Comparison of ENCODE assay signal across 8 mouse cellular contexts in genomic region chr9:47708299-47708698, GRCm38 (mm10).
DNase-seq lines count a peak whose midpoint lies in the region; ATAC-seq lines count a peak whose summit lies in the region.

No protein-coding gene starts in this region.

- H3K9me3 ChIP-seq in forebrain, embryonic 15.5 days = no peaks in the 10 kb centered on the region
- H3K9me3 ChIP-seq in hindbrain, embryonic 10.5 days = no peaks in the 10 kb centered on the region

- peak; percentile 83 for DNase-seq in MN1 (ENCODE audit: low spot score)
- peak; percentile 16 for DNase-seq in c-Kit-positive CD71-positive TER-119-negative erythroid progenitor cells, embryonic 14.5 days (ENCODE audit: low read depth)
- peak; percentile 75 for DNase-seq in hindbrain, embryonic 10.5 days (ENCODE audit: low spot score)
- peak; percentile 79 to 90 for DNase-seq in layer of hippocampus, postnatal 14 days (ENCODE audit: low spot score in 2 of 2)
- DNase-seq in retina, postnatal 7 days (ENCODE audit: low read depth, low spot score) = peak; percentile 74
- peak; percentile 84 for DNase-seq in urinary bladder, postnatal 14 days (ENCODE audit: low spot score)

- peak overlapping the region; percentile 36; the same call in 1 of the 2 replicates for H3K27ac ChIP-seq in forebrain, embryonic 15.5 days (replicated peaks)
- no peak overlapping the region for H3K27ac ChIP-seq in hindbrain, embryonic 10.5 days
- H3K27ac ChIP-seq in macrophage = peak overlapping the region; percentile 51

- H3K79me2 ChIP-seq in macrophage (ENCODE audit: inconsistent target) = peaks cover 48% of the 10 kb centered on the region

- H3K36me3 ChIP-seq in forebrain, embryonic 15.5 days = no peaks in the 10 kb centered on the region
- peaks cover 6% of the 10 kb centered on the region; the same call in 1 of the 2 replicates for H3K36me3 ChIP-seq in hindbrain, embryonic 10.5 days
- H3K36me3 ChIP-seq in macrophage (ENCODE audit: inconsistent target) = no peaks in the 10 kb centered on the region

- H3K9ac ChIP-seq in forebrain, embryonic 15.5 days (replicated peaks) = no peak overlapping the region

- peaks cover 43% of the 10 kb centered on the region for H3K4me1 ChIP-seq in forebrain, embryonic 15.5 days
- H3K4me1 ChIP-seq in hindbrain, embryonic 10.5 days (replicated peaks) = peaks cover 10% of the 10 kb centered on the region

- no peak overlapping the region; the same call in 1 of the 2 replicates for H3K4me2 ChIP-seq in forebrain, embryonic 15.5 days (replicated peaks)

- 19% methylated on average over 10 of the region's 10 CpGs for WGBS in forebrain, embryonic 15.5 days
- 27% methylated on average over 10 of the region's 10 CpGs for WGBS in hindbrain, embryonic 10.5 days
- 42% methylated on average over 9 of the region's 10 CpGs for WGBS in macrophage (ENCODE audit: missing documents)

- no peaks in the 10 kb centered on the region for H3K27me3 ChIP-seq in forebrain, embryonic 15.5 days
- H3K27me3 ChIP-seq in hindbrain, embryonic 10.5 days (ENCODE audit: insufficient read depth, poor library complexity, severe bottlenecking) = no peaks in the 10 kb centered on the region

- H3K4me3 ChIP-seq in forebrain, embryonic 15.5 days = no peak overlapping the region
- H3K4me3 ChIP-seq in hindbrain, embryonic 10.5 days = no peak overlapping the region
- H3K4me3 ChIP-seq in macrophage (ENCODE audit: inconsistent target) = no peak overlapping the region

- ATAC-seq in forebrain, embryonic 15.5 days (replicated peaks) = peak; percentile 69; the same call in 1 of the 2 replicates

Comparison
In these comparisons a context has a peak if more than half of its experiments do, and no peak if none do; other contexts are left out.
1. DNase-seq: peak in every context shown above with its lines; median percentile 84 in layer of hippocampus, postnatal 14 days; 84 in urinary bladder, postnatal 14 days; 83 in MN1; 75 in hindbrain, embryonic 10.5 days; 74 in retina, postnatal 7 days; 16 in c-Kit-positive CD71-positive TER-119-negative erythroid progenitor cells, embryonic 14.5 days.